ENCODE assay signal across 10 mouse cellular contexts in genomic region chr12:117451441-117451840, GRCm38 (mm10).
A peak's percentile ranks its signal among the peaks of the same experiment; 100 is the strongest.
DNase-seq lines count a peak whose midpoint lies in the region; TF ChIP-seq lines count a peak whose summit lies in the region.
"Had no signal": no experiment of that assay in that cellular context is flagged by ENCODE, and none has a peak within 500 bp of the region (broad histone marks: within the 10 kb centered on the region; RNA-seq: fewer than 3 reads in every experiment).

No protein-coding gene starts in this region.

- 73% methylated on average over 4 of the region's 4 CpGs for WGBS in lung, adult 2 months

- H3K4me3 ChIP-seq in gastrocnemius, adult 2 months = no peak overlapping the region
- no peak overlapping the region for H3K4me3 ChIP-seq in lung, adult 2 months (replicated peaks; ENCODE audit: extremely low read depth, low read depth, low read length)

- no peaks in the 10 kb centered on the region for H3K36me3 ChIP-seq in splenic B cell, adult 2 months (ENCODE audit: control insufficient read depth, insufficient read depth, low read length, poor library complexity, severe bottlenecking)

- no peak for DNase-seq in gastrocnemius, adult 2 months
- DNase-seq in gastrocnemius, adult 8-10 months (ENCODE audit: low spot score in 2 of 2) = no peak
- no peak for DNase-seq in lung, adult 2 months
- DNase-seq in lung, postnatal 4 days = no peak
- peak; percentile 62 for DNase-seq in ZHBTc4 (ENCODE audit: low read depth, low spot score)
- peak; percentile 57 for DNase-seq in splenic B cell, adult 2 months (ENCODE audit: low read depth, low spot score)
- DNase-seq in urinary bladder, postnatal 10 days (ENCODE audit: low spot score) = no peak
- DNase-seq in cerebellum, postnatal 4 days (ENCODE audit: low spot score in 2 of 2) = no peak
- DNase-seq: cerebellum, adult 8-10 months; heart, postnatal 10 days had no signal

- no peak overlapping the region for H3K27ac ChIP-seq in gastrocnemius, adult 2 months

- TF ChIP-seq CTCF in gastrocnemius, adult 2 months (IDR thresholded peaks at IDR 0.05) = peak; percentile 57
- peak; percentile 16; the same call in 1 of the 2 replicates for TF ChIP-seq CTCF in lung, adult 2 months (IDR thresholded peaks at IDR 0.05; ENCODE audit: insufficient read depth, low read length)

- no peak for TF ChIP-seq POLR2A in lung, adult 2 months (IDR thresholded peaks at IDR 0.05; ENCODE audit: borderline replicate concordance, extremely low read depth, low read depth, low read length)

- peaks cover 2% of the 10 kb centered on the region; the same call in 1 of the 2 replicates for H3K4me1 ChIP-seq in lung, adult 2 months (ENCODE audit: control insufficient read depth, insufficient read depth, low read length)

- no peaks in the 10 kb centered on the region for H3K27me3 ChIP-seq in splenic B cell, adult 2 months (ENCODE audit: control insufficient read depth, insufficient read depth, low read length, poor library complexity, severe bottlenecking)

- intact Hi-C loops in gastrocnemius, adult 2 months (cut with DNase I) = no loop called here

Comparison
In these comparisons a context has a peak if more than half of its experiments do, and no peak if none do; other contexts are left out.
1. DNase-seq: peak in ZHBTc4 (single experiment) and splenic B cell, adult 2 months (single experiment); none in gastrocnemius, adult 2 months (single experiment), gastrocnemius, adult 8-10 months (0 of 2), lung, adult 2 months (single experiment), lung, postnatal 4 days (0 of 2), urinary bladder, postnatal 10 days (single experiment) and cerebellum, postnatal 4 days (0 of 2).